Mouse (Mus musculus): ENCODE measurements at regions not wholly inside any gene's neighbourhood (a gene's known extent, or its start where the extent isn't known, plus 50 kb on each side); places are given as distances from the start of the nearest gene placed in this dataset.

- TF ChIP-seq CTCF (IDR thresholded peaks at IDR 0.05; ENCODE audit: low read depth): no peak
- no peak for TF ChIP-seq EP300 (IDR thresholded peaks at IDR 0.05; ENCODE audit: low read depth)
Measured at GRCm38 (mm10) chr13:91377428-91377827, 82.7 kb upstream of the Ssbp2 start.

Data from liver, embryonic 14.5 days (tissue).